Mouse (Mus musculus) CH12.LX (cell line): ENCODE results near the gene Afdn.

ENCODE experiments used
- CHD2 ChIP-seq: IDR thresholded peaks from 2 replicates; pipeline ENCODE4 v1.6.1; 2011; ENCODE audit warnings: low read length, improper control_type of control experiment
- CTCF ChIP-seq, 2 experiments: IDR thresholded peaks in 1 of 2; conservative IDR thresholded peaks in 1 of 2; 2 replicates each; pipeline ENCODE4 v1.5.1; 2011 to 2012; ENCODE audit warnings: low read depth in 2 of 2, low read length in 2 of 2, improper control_type of control experiment in 1 of 2, inconsistent platforms in 1 of 2, mild to moderate bottlenecking in 1 of 2, moderate library complexity in 1 of 2

DNA sequence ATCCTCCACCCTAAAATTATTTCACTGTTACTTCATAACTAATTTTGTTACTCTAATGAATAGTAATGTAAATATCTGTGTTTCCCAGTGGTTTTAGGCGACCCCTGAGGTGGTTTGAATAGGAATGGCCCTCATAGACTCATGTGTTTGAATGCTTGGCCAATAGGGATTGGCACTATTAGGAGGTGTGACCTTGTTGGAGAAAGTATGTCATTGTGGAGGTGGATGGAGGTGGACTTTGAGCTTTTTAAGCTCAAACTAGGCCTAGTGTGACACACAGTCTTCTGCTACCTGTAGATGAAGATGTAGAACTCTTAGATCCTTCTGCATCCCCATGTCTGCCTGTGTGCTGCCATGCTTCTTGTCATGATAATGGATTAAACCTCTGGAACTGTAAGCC is 37.4 kb downstream of the Afdn start:
- TF ChIP-seq CHD2, result no peak
- no peak for TF ChIP-seq CTCF (conservative IDR thresholded peaks at IDR 0.05 in 1 of 2, IDR thresholded peaks at IDR 0.05 in 1 of 2; ENCODE audit: low read depth in 2 of 2, low read length in 2 of 2)
